Mouse (Mus musculus) CH12.LX (cell line): ENCODE measurements around the gene Sfxn2.

Experiments
- BHLHE40 ChIP-seq: IDR thresholded peaks from 2 replicates; pipeline ENCODE4 v1.6.1; 2011; ENCODE audit warnings: mild to moderate bottlenecking, low read depth, low read length, improper control_type of control experiment
- CTCF ChIP-seq, 2 experiments: IDR thresholded peaks in 1 of 2; conservative IDR thresholded peaks in 1 of 2; 2 replicates each; pipeline ENCODE4 v1.5.1; 2011 to 2012; ENCODE audit warnings: low read depth in 2 of 2, low read length in 2 of 2, improper control_type of control experiment in 1 of 2, inconsistent platforms in 1 of 2, mild to moderate bottlenecking in 1 of 2, moderate library complexity in 1 of 2
- MAZ ChIP-seq: IDR thresholded peaks from 2 replicates; pipeline ENCODE4 v1.6.1; 2012; ENCODE audit warnings: low read depth, mild to moderate bottlenecking, inconsistent platforms, low read length, improper control_type of control experiment, moderate library complexity
- MXI1 ChIP-seq: IDR thresholded peaks from 2 replicates; pipeline ENCODE4 v1.6.1; 2011; ENCODE audit warnings: mild to moderate bottlenecking, low read depth, low read length, improper control_type of control experiment
- NRF1 ChIP-seq: IDR thresholded peaks from 2 replicates; pipeline ENCODE4 v1.6.1; 2014; ENCODE audit warnings: low read depth, mild to moderate bottlenecking, inconsistent platforms, low read length, improper control_type of control experiment, moderate library complexity
- POLR2A ChIP-seq: IDR thresholded peaks from 2 replicates; pipeline ENCODE4 v1.6.1; 2011; ENCODE audit warnings: low read depth, mild to moderate bottlenecking, improper control_type of control experiment, low read length
- TCF12 ChIP-seq: IDR thresholded peaks from 2 replicates; pipeline ENCODE4 v1.6.1; 2014; ENCODE audit warnings: low read depth, mild to moderate bottlenecking, inconsistent platforms, low read length, improper control_type of control experiment

DNA sequence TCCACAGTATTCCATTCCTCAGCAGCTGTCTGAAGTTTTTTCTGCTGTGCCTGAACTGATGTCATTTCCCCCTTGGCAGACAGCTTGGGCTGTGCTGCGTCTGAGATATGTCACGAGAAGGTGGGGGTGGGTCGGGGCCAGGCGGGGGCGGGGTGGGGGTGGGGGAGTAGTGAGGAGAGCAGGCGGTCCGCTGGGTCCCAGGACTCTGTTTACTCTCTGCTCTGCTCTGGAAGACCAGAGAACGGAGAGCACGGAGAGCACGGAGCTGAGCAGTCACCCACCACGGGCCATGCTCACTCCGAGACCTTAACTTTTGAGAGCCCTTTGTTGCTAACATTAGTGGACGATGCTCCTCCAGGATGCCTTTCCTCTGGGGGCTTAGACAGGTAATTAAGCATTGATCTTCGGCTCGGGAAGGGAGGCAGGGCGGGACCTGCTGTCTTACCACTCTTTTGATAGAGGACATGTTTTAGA, 50.1 kb downstream of the Sfxn2 start:
- no peak for TF ChIP-seq POLR2A
- no peak for TF ChIP-seq MXI1
- TF ChIP-seq NRF1, result no peak
- TF ChIP-seq CTCF (conservative IDR thresholded peaks at IDR 0.05 in 1 of 2, IDR thresholded peaks at IDR 0.05 in 1 of 2; ENCODE audit: low read depth in 2 of 2, low read length in 2 of 2), result no peak
- TF ChIP-seq BHLHE40, result no peak
- no peak for TF ChIP-seq TCF12
- no peak for TF ChIP-seq MAZ
